Mouse (Mus musculus) C2C12 (cell line): Measurements from ENCODE around the gene BC004004. TPM values are rescaled to one million over a fixed set of nuclear protein-coding genes. Genes with fewer than 3 reads are reported as not detected.
A peak's percentile ranks its signal among the peaks of the same experiment; 100 is the strongest.
"Not testable (repeated sequence)": the region's sequence is repeated elsewhere in the genome, so short reads cannot be mapped to it uniquely, and the experiment has no call there.

ENCODE experiments used
- H3K27me3 ChIP-seq: one replicate; pipeline ENCODE4 v1.6.1; 2011; ENCODE audit not compliant: control insufficient read depth, insufficient read depth, insufficient read length
- H3K36me3 ChIP-seq: one replicate; pipeline ENCODE4 v1.6.1; 2011; ENCODE audit not compliant: control insufficient read depth, insufficient read depth
- H3K4me3 ChIP-seq: one replicate; pipeline ENCODE4 v1.5.1; 2011; ENCODE audit warnings: mild to moderate bottlenecking, control low read depth; ENCODE audit not compliant: poor library complexity, insufficient read depth, severe bottlenecking
- H3K79me2 ChIP-seq: one replicate; pipeline ENCODE4 v1.6.1; 2011; ENCODE audit not compliant: control insufficient read depth, insufficient read depth
- H3K79me3 ChIP-seq: one replicate; pipeline ENCODE4 v1.6.1; 2011; ENCODE audit warnings: low read depth, control low read depth
- H3ac ChIP-seq: one replicate; pipeline ENCODE3; 2011; ENCODE audit warnings: low read depth; ENCODE audit not compliant: control insufficient read depth, insufficient read length
- CEBPB ChIP-seq: IDR thresholded peaks from one replicate; pipeline ENCODE4 v1.6.1; 2011; ENCODE audit warnings: low read depth, mild to moderate bottlenecking, control low read depth, moderate library complexity
- CTCF ChIP-seq: IDR thresholded peaks from one replicate; pipeline ENCODE4 v1.5.1; 2011; ENCODE audit not compliant: control insufficient read depth, insufficient read depth, insufficient read length
- FOSL1 ChIP-seq: IDR thresholded peaks from one replicate; pipeline ENCODE4 v1.8.0; 2011; ENCODE audit warnings: mild to moderate bottlenecking, low read length; ENCODE audit not compliant: poor library complexity, insufficient read depth, severe bottlenecking
- MAX ChIP-seq: IDR thresholded peaks from one replicate; pipeline ENCODE4 v1.6.1; 2011; ENCODE audit warnings: mild to moderate bottlenecking, control low read depth
- MYOD1 ChIP-seq: IDR thresholded peaks from one replicate; pipeline ENCODE4 v1.6.1; 2011; ENCODE audit warnings: low read depth; ENCODE audit not compliant: control insufficient read depth, insufficient read length
- MYOG ChIP-seq: IDR thresholded peaks from one replicate; pipeline ENCODE4 v1.6.1; 2011; ENCODE audit not compliant: control insufficient read depth, insufficient read length; ENCODE audit errors: extremely low read depth
- USF1 ChIP-seq: IDR thresholded peaks from one replicate; pipeline ENCODE4 v1.6.1; 2011; ENCODE audit warnings: low read depth, mild to moderate bottlenecking, control low read depth, moderate library complexity
- polyA plus RNA-seq: library from polyadenylated mRNA; unstranded; fragments of >200 nt; fragmentation: generic; extraction: Trizol; gene quantifications from one replicate; pipeline ENCODE4 v1.2.1, GENCODE M21; 2012; ENCODE audit warnings: missing spikeins

Gene BC004004
- polyA plus RNA-seq, 1 experiment = 59.4 TPM

GRCm38 (mm10) chr17:29262259-29262649 is 6.3 kb upstream of the BC004004 start:
- Histone ChIP-seq H3K79me2 (peaks cover 61% of the 10 kb centered on the region), H3ac (no peak overlapping the region), H3K27me3 (no peaks in the 10 kb centered on the region), H3K4me3 (no peak overlapping the region), H3K79me3 (peaks cover 41% of the 10 kb centered on the region), H3K36me3 (peaks cover 19% of the 10 kb centered on the region)
- TF ChIP-seq CTCF = no peak
- TF ChIP-seq MYOD1 = no peak
- TF ChIP-seq FOSL1 = no peak
- no peak for TF ChIP-seq USF1
- TF ChIP-seq MAX = no peak
- TF ChIP-seq CEBPB = no peak
- TF ChIP-seq MYOG = no peak

- TF ChIP-seq MYOG = no peak
- TF ChIP-seq MAX = no peak
- no peak for TF ChIP-seq CEBPB
- no peak for TF ChIP-seq MYOD1
- no peak for TF ChIP-seq USF1
- TF ChIP-seq FOSL1 = no peak
- Histone ChIP-seq H3K79me3 (peaks cover 29% of the 10 kb centered on the region), H3K79me2 (peaks cover 49% of the 10 kb centered on the region), H3K36me3 (peaks cover 8% of the 10 kb centered on the region), H3ac (peak overlapping the region; percentile 66), H3K27me3 (no peaks in the 10 kb centered on the region), H3K4me3 (peak overlapping the region; percentile 52)
Measured at GRCm38 (mm10) chr17:29263417-29263816, 5.2 kb upstream of the BC004004 start.

- TF ChIP-seq FOSL1 (no peak), CTCF (no peak), MYOG (no peak), MYOD1 (no peak), CEBPB (no peak)
- Histone ChIP-seq H3K4me3 (peak within 1 kb of the TSS; percentile 52), H3K79me3 (peaks cover 26% of the 10 kb centered on the region), H3ac (peak within 1 kb of the TSS; percentile 66), H3K36me3 (peaks cover 6% of the 10 kb centered on the region), H3K79me2 (peaks cover 43% of the 10 kb centered on the region), H3K27me3 (no peaks in the 10 kb centered on the region)
Measured at GRCm38 (mm10) chr17:29263840-29264633, 4.6 kb upstream of the BC004004 start, which contains the start of gene Ppil1. Gene Ppil1 (minus strand): TSS chr17:29264186.

GRCm38 (mm10) chr17:29264760-29265159 is 3.8 kb upstream of the BC004004 start:
- H3K79me3 ChIP-seq = peaks cover 26% of the 10 kb centered on the region
- peak overlapping the region; percentile 66 for H3ac ChIP-seq
- peaks cover 43% of the 10 kb centered on the region for H3K79me2 ChIP-seq
- no peaks in the 10 kb centered on the region for H3K27me3 ChIP-seq
- TF ChIP-seq USF1 (no peak), MYOG (no peak), CTCF (no peak), MAX (no peak), FOSL1 (no peak), CEBPB (no peak)
- H3K4me3 ChIP-seq = no peak overlapping the region
- peaks cover 6% of the 10 kb centered on the region for H3K36me3 ChIP-seq

- H3K36me3 ChIP-seq, H3ac ChIP-seq, H3K27me3 ChIP-seq, H3K4me3 ChIP-seq: not testable (repeated sequence)
- Histone ChIP-seq H3K79me2 (peaks cover 46% of the 10 kb centered on the region), H3K79me3 (peaks cover 17% of the 10 kb centered on the region)
Measured at GRCm38 (mm10) chr17:29267040-29267439, 1.5 kb upstream of the BC004004 start.

GRCm38 (mm10) chr17:29267931-29268681 is 482 bp upstream of the BC004004 start:
- no peak for TF ChIP-seq MAX
- no peak for TF ChIP-seq MYOG
- no peak for TF ChIP-seq FOSL1
- TF ChIP-seq CTCF = no peak
- TF ChIP-seq MYOD1 = no peak
- TF ChIP-seq USF1 = no peak
- no peak for TF ChIP-seq CEBPB
- Histone ChIP-seq H3K4me3 (no peak overlapping the region), H3K79me2 (peaks cover 46% of the 10 kb centered on the region), H3K36me3 (no peaks in the 10 kb centered on the region), H3ac (no peak overlapping the region), H3K79me3 (peaks cover 9% of the 10 kb centered on the region), H3K27me3 (no peaks in the 10 kb centered on the region)
